Mouse (Mus musculus): ENCODE measurements around the gene Rbm33. TPM values are rescaled to one million over a fixed set of nuclear protein-coding genes. Genes with fewer than 3 reads are reported as not detected.

The Rbm33 gene
- polyA plus RNA-seq, 1 experiment from 2014 or later: 19.6 TPM

DNA sequence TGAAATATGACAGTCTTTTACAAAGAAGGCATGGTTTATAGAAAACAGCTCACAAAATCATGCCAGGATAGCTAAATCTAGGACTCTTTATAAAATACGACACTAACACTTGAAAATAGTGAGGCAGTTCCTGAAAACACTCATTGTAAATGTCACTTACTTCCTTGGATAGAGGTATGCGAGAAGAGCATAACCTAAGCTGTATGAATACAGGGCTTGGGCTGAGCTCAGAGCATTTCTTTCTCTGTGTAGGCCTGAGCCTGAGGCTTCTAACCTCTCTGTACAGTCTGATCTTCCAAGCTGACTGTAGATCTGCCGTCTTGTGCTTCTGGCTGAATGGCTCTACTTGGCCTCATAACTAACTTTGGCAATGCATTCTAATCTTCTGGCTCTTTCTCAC lies 69.9 kb downstream of the Rbm33 start:
- Histone ChIP-seq H3K9ac (replicated peaks) (no peak overlapping the region), H3K4me3 (no peak overlapping the region), H3K36me3 (peaks cover 48% of the 10 kb centered on the region), H3K4me2 (replicated peaks) (no peak overlapping the region), H3K9me3 (no peaks in the 10 kb centered on the region), H3K27me3 (no peaks in the 10 kb centered on the region), H3K27ac (replicated peaks) (no peak overlapping the region), H3K4me1 (no peaks in the 10 kb centered on the region)
- WGBS: 93% methylated on average over 3 of the region's 3 CpGs
- no peak for ATAC-seq (replicated peaks)

- no peak overlapping the region for H3K9ac ChIP-seq (replicated peaks)
- H3K27ac ChIP-seq (replicated peaks): 0 out of 2 replicates have a peak overlapping the region, but pooled peaks have one; percentile 40
- peaks cover 48% of the 10 kb centered on the region for H3K36me3 ChIP-seq
- no peak overlapping the region for H3K4me3 ChIP-seq
- peak; percentile 29; the same call in 1 of the 2 replicates for ATAC-seq (replicated peaks)
- H3K4me1 ChIP-seq: no peaks in the 10 kb centered on the region
- H3K27me3 ChIP-seq: no peaks in the 10 kb centered on the region
- 87% methylated on average over 9 of the region's 9 CpGs for WGBS
- H3K4me2 ChIP-seq (replicated peaks): no peak overlapping the region
- H3K9me3 ChIP-seq: no peaks in the 10 kb centered on the region
These were observed 70.7 kb downstream of the Rbm33 start for GRCm38 (mm10) chr5:28387531-28388179.

GRCm38 (mm10) chr5:28388184-28388583 lies 71.3 kb downstream of the Rbm33 start:
- H3K4me2 ChIP-seq (replicated peaks): no peak overlapping the region

DNA sequence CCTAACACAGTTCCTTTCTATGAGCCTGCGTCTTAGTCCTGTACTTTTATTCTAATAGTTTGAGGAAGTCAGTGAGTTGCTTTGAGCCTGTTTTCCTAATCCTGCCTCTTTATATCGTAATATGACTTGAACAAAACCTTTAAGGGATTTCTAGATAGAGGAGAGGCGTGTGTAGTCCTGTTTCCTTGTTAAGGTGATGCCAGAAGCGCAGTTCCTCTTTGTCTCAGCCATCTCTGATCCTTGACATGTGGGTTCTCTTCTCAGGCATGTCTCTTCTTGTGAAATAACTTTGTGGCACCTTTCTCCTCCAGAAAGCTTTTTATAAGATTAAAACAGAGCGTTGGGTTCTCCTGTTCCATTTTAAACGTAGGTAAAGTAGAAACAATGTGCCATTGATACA lies 73.3 kb downstream of the Rbm33 start:
- no peaks in the 10 kb centered on the region for H3K4me1 ChIP-seq
- H3K4me2 ChIP-seq (replicated peaks): no peak overlapping the region
- no peaks in the 10 kb centered on the region for H3K9me3 ChIP-seq
- H3K27me3 ChIP-seq: no peaks in the 10 kb centered on the region
- H3K4me3 ChIP-seq: no peak overlapping the region
- peaks cover 63% of the 10 kb centered on the region for H3K36me3 ChIP-seq
- ATAC-seq (replicated peaks): no peak
- H3K9ac ChIP-seq (replicated peaks): no peak overlapping the region
- no peak overlapping the region for H3K27ac ChIP-seq (replicated peaks)
- 94% methylated on average over 6 of the region's 6 CpGs for WGBS

More at GRCm38 (mm10) chr5:28388184-28388583, 71.3 kb downstream of the Rbm33 start:
- Histone ChIP-seq H3K4me1 (no peaks in the 10 kb centered on the region), H3K36me3 (peaks cover 47% of the 10 kb centered on the region), H3K4me3 (no peak overlapping the region), H3K9ac (replicated peaks) (no peak overlapping the region), H3K27me3 (no peaks in the 10 kb centered on the region), H3K9me3 (no peaks in the 10 kb centered on the region), H3K27ac (replicated peaks) (no peak overlapping the region)
- ATAC-seq (replicated peaks): peak; percentile 66
- WGBS: 70% methylated on average over 3 of the region's 3 CpGs

- no peaks in the 10 kb centered on the region for H3K9me3 ChIP-seq
- ATAC-seq (replicated peaks): no peak
- H3K9ac ChIP-seq (replicated peaks): no peak overlapping the region
- no peak overlapping the region for H3K4me3 ChIP-seq
- WGBS: 97% methylated on average over 2 of the region's 2 CpGs
- peaks cover 35% of the 10 kb centered on the region for H3K36me3 ChIP-seq
- no peaks in the 10 kb centered on the region for H3K27me3 ChIP-seq
- H3K4me2 ChIP-seq (replicated peaks): no peak overlapping the region
- H3K27ac ChIP-seq (replicated peaks): no peak overlapping the region
- no peaks in the 10 kb centered on the region for H3K4me1 ChIP-seq
These were observed 80.4 kb downstream of the Rbm33 start for GRCm38 (mm10) chr5:28397344-28397743.

DNA sequence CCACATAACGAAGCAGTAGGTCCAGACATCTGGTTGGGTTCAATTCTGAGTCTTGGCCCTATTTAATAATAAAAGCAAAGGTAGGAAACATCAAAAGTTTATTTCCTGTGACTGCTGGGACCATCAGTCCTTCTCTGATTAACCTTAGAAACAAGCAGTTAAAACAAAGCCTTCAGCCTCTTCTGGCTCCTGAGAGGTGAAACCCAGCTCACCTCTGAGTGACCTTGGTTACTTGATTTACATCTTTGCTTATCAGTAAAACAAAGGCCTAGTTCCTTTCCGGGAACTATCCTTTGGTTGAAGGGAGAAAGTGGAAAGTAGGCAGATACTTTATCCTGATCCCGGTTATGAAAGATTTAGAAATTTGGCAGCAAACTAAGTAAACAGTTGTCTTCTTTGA lies 81.8 kb downstream of the Rbm33 start:
- 81% methylated on average over 3 of the region's 3 CpGs for WGBS
- Histone ChIP-seq H3K4me3 (no peak overlapping the region), H3K4me2 (replicated peaks) (no peak overlapping the region), H3K27ac (replicated peaks) (no peak overlapping the region), H3K4me1 (no peaks in the 10 kb centered on the region), H3K36me3 (peaks cover 29% of the 10 kb centered on the region), H3K27me3 (no peaks in the 10 kb centered on the region), H3K9ac (replicated peaks) (no peak overlapping the region), H3K9me3 (no peaks in the 10 kb centered on the region)
- no peak for ATAC-seq (replicated peaks)

DNA sequence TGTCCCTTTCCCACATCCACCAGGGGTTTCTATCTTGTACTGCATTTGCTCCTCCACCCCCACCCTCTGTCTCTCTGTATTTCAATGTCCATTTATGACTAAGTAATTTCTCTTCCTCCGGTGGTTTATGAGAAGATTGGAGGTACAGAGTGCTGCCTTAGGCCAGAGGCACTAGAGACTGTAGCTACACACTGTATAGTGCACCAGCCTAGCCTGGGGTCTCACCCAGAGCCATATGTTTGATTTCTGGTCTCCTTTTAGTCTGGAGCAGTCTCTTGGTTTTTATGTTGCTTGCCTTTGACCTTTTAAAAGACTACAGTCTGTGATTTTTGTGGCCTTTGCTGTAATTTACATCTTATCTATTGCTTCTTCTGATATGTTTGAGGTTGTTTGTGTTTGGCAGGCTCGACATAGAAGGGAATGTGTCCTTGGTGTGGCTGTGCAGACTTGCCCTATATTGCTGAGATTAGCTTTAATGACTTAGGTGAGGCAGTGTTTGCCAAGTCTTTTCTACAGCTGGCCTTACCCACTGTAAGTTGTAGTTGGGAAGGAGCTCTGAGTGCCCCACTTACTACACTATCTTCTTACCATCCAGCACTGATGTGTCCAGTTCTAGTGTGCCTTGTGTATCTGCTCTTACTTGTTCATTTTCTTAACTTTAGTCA lies 82.7 kb downstream of the Rbm33 start:
- Histone ChIP-seq H3K9ac (replicated peaks) (no peak overlapping the region), H3K9me3 (no peaks in the 10 kb centered on the region), H3K4me1 (no peaks in the 10 kb centered on the region), H3K36me3 (peaks cover 21% of the 10 kb centered on the region), H3K27me3 (no peaks in the 10 kb centered on the region), H3K4me2 (replicated peaks) (no peak overlapping the region), H3K4me3 (no peak overlapping the region), H3K27ac (replicated peaks) (no peak overlapping the region)
- 99% methylated on average over 2 of the region's 2 CpGs for WGBS
- ATAC-seq (replicated peaks): no peak

GRCm38 (mm10) chr5:28402756-28403155 lies 85.8 kb downstream of the Rbm33 start:
- ATAC-seq (replicated peaks): no peak
- Histone ChIP-seq H3K9ac (replicated peaks) (no peak overlapping the region), H3K4me1 (no peaks in the 10 kb centered on the region), H3K4me2 (replicated peaks) (no peak overlapping the region), H3K36me3 (0 out of 2 replicates have a peak, but pooled peaks cover 9% of the 10 kb centered on the region), H3K27ac (replicated peaks) (no peak overlapping the region), H3K4me3 (no peak overlapping the region), H3K9me3 (no peaks in the 10 kb centered on the region), H3K27me3 (no peaks in the 10 kb centered on the region)
- 97% methylated on average over 1 of the region's 1 CpGs for WGBS

DNA sequence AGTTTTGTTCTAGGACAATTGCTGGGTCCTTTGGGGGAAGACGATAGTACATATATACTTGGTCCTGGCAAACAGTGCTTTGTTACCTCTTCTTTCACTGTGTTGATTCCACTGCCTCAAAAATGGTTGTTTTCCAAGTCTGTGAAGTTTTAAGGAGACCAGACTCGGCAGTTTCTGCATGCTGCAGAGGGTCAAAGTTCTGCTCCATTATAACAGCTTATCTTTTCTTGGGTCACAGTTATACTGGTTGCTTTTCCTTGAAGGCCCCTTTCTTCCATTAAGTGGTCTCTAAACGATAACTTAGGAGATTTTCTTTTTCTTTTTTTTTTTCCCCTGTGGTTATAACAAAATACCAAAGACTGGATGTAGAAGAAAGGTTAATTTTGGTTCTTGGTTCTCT lies 89.7 kb downstream of the Rbm33 start:
- H3K4me3 ChIP-seq: no peak overlapping the region
- no peaks in the 10 kb centered on the region for H3K9me3 ChIP-seq
- H3K4me1 ChIP-seq: no peaks in the 10 kb centered on the region
- WGBS: 91% methylated on average over 3 of the region's 3 CpGs
- no peak overlapping the region for H3K27ac ChIP-seq (replicated peaks)
- no peak overlapping the region for H3K4me2 ChIP-seq (replicated peaks)
- no peak overlapping the region for H3K9ac ChIP-seq (replicated peaks)
- H3K36me3 ChIP-seq: peaks cover 23% of the 10 kb centered on the region
- ATAC-seq (replicated peaks): no peak
- H3K27me3 ChIP-seq: no peaks in the 10 kb centered on the region

DNA sequence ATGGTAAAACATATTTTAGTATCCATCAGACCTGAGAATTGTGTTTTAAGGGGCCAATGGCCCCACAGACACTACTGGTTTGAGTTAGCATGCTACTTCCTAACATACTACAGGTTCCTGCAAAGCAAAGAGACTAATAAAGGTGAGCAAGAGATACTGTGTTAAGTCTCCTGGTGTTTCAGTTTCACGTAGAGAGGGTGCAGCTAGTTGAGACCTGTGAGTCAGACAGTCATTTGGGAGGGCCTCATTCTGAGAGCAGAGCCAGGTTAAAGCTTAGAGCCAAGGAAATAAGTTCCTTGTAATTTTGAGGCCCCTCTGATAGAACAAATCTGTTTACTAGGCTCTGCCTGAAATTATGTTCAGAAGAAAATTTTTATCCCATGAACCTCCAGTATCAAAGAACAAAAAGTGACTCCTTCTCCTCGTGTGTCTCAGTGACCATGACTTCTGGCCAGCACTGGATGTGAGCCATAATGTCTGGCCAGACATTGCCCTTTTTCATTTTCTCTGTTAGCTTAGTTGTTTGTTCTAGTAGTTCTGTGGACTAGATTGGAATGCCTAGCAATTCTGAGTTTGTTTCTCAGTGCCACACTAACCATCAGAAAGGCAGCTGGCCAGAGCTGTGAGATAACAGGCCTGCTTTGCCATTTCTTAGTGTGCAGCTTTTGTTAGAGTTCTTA lies 95.2 kb downstream of the Rbm33 start:
- Histone ChIP-seq H3K27ac (replicated peaks) (no peak overlapping the region), H3K36me3 (peaks cover 69% of the 10 kb centered on the region), H3K9ac (replicated peaks) (no peak overlapping the region), H3K9me3 (no peaks in the 10 kb centered on the region), H3K27me3 (no peaks in the 10 kb centered on the region), H3K4me2 (replicated peaks) (no peak overlapping the region), H3K4me1 (no peaks in the 10 kb centered on the region), H3K4me3 (no peak overlapping the region)
- WGBS: 93% methylated on average over 2 of the region's 2 CpGs
- no peak for ATAC-seq (replicated peaks)

- 93% methylated on average over 5 of the region's 5 CpGs for WGBS
- peaks cover 73% of the 10 kb centered on the region for H3K36me3 ChIP-seq
These were observed 96.6 kb downstream of the Rbm33 start for GRCm38 (mm10) chr5:28413533-28413932.

GRCm38 (mm10) chr5:28414076-28414475 lies 97.2 kb downstream of the Rbm33 start:
- Histone ChIP-seq H3K4me1 (no peaks in the 10 kb centered on the region), H3K27me3 (no peaks in the 10 kb centered on the region), H3K9me3 (no peaks in the 10 kb centered on the region), H3K4me3 (no peak overlapping the region), H3K4me2 (replicated peaks) (no peak overlapping the region), H3K27ac (replicated peaks) (no peak overlapping the region), H3K36me3 (peaks cover 75% of the 10 kb centered on the region), H3K9ac (replicated peaks) (no peak overlapping the region)
- no peak for ATAC-seq (replicated peaks)
- 96% methylated on average over 3 of the region's 3 CpGs for WGBS

More at GRCm38 (mm10) chr5:28413533-28413932, 96.6 kb downstream of the Rbm33 start:
- no peak for ATAC-seq (replicated peaks)
- H3K4me1 ChIP-seq: no peaks in the 10 kb centered on the region
- H3K27ac ChIP-seq (replicated peaks): no peak overlapping the region
- no peaks in the 10 kb centered on the region for H3K27me3 ChIP-seq
- no peak overlapping the region for H3K4me3 ChIP-seq
- H3K9me3 ChIP-seq: no peaks in the 10 kb centered on the region
- H3K9ac ChIP-seq (replicated peaks): no peak overlapping the region
- no peak overlapping the region for H3K4me2 ChIP-seq (replicated peaks)
